Mouse (Mus musculus) E14TG2a.4 (cell line): ENCODE results near the gene Sys1.

Experiments
- CTCF ChIP-seq: conservative IDR thresholded peaks from 2 replicates; pipeline ENCODE4 v1.5.1; 2014; ENCODE audit warnings: low read length
- NANOG ChIP-seq: IDR thresholded peaks from 2 replicates; pipeline ENCODE4 v1.6.1; 2014; ENCODE audit warnings: borderline replicate concordance, low read length, mixed read lengths
- POU5F1 ChIP-seq: IDR thresholded peaks from 2 replicates; pipeline ENCODE4 v1.6.1; 2014; ENCODE audit warnings: low read length, borderline replicate concordance

GRCm38 (mm10) chr2:164443051-164443437 is 13.7 kb upstream of the Sys1 start:
- no peak for TF ChIP-seq CTCF
- no peak for TF ChIP-seq NANOG
- no peak for TF ChIP-seq POU5F1
